Mouse (Mus musculus): ENCODE measurements around the gene Pgm1. TPM values are rescaled to one million over a fixed set of nuclear protein-coding genes. Genes with fewer than 3 reads are reported as not detected.

The Pgm1 gene
- polyA plus RNA-seq, 1 experiment, result 6.2 TPM

DNA sequence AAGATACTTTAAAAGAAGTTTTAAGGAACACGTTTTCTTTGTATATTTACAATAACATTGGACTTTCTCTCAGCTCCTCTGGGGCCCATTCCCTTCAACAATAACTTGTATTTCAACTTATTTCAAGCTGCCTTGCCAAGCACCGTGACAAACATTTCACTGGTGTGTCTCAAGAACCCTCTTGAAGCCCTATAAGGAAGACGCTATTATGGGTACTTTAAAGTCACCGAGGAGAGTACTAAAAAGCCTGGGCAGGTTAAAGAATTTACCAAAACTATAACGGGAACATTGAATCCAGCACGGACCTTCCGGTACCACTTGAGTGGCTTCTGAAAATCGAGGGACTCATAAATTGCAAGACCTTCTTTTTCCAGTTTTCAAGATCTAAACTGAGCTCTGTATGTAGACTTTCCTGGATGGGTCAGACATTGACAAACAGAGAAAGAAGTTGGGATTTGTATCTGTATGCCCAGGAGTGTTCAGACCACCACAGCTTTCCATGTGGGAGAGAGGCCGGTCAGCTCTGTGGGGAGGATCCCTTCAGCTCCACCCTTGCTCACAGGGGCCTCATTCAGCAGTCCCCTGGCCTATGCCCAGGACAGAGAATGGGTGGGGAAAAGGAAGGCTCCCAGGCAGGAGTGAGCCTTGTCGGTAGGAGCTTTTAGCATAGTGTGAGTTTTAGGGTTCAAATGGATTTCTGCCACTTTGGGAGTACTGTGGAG is 1.5 kb downstream of the Pgm1 start:
- H3K4me1 ChIP-seq (ENCODE audit: control insufficient read depth, insufficient read depth, low read length), result peaks cover 4% of the 10 kb centered on the region
- H3K27ac ChIP-seq (ENCODE audit: control insufficient read depth, insufficient read depth, low read depth, low read length), result no peak overlapping the region
- H3K36me3 ChIP-seq (ENCODE audit: control insufficient read depth, insufficient read depth, low read length), result no peaks in the 10 kb centered on the region
- no peaks in the 10 kb centered on the region for H3K27me3 ChIP-seq (ENCODE audit: control insufficient read depth, insufficient read depth, low read length)
- H3K4me3 ChIP-seq (ENCODE audit: control insufficient read depth, low read depth, low read length), result no peak overlapping the region
- TF ChIP-seq CTCF (IDR thresholded peaks at IDR 0.05; ENCODE audit: control insufficient read depth, insufficient read depth, insufficient replicate concordance, low read depth, low read length) (no peak), POLR2A (IDR thresholded peaks at IDR 0.05; ENCODE audit: control insufficient read depth, low read depth, low read length) (no peak)

DNA sequence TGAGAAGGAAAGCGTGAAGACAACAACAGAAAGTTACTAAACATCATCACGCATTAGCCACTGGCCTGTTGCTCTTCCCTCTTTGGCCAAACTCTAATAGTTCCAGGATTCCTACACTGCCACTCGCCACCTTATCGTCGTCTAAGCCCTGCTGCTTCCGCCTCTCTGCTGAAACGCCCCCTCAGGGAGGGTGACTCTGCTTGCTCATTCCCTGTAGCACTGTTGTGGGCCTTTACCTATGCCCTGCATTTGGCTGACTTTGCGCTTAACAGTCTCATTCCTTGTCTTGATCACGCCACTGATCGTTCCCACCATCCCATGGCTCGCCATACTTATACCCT is 2.0 kb downstream of the Pgm1 start:
- Histone ChIP-seq H3K36me3 (ENCODE audit: control insufficient read depth, insufficient read depth, low read length) (no peaks in the 10 kb centered on the region), H3K4me1 (ENCODE audit: control insufficient read depth, insufficient read depth, low read length) (peaks cover 4% of the 10 kb centered on the region), H3K27ac (ENCODE audit: control insufficient read depth, insufficient read depth, low read depth, low read length) (no peak overlapping the region), H3K4me3 (ENCODE audit: control insufficient read depth, low read depth, low read length) (no peak overlapping the region), H3K27me3 (ENCODE audit: control insufficient read depth, insufficient read depth, low read length) (no peaks in the 10 kb centered on the region)
- TF ChIP-seq CTCF (IDR thresholded peaks at IDR 0.05; ENCODE audit: control insufficient read depth, insufficient read depth, insufficient replicate concordance, low read depth, low read length) (no peak), POLR2A (IDR thresholded peaks at IDR 0.05; ENCODE audit: control insufficient read depth, low read depth, low read length) (no peak)

DNA sequence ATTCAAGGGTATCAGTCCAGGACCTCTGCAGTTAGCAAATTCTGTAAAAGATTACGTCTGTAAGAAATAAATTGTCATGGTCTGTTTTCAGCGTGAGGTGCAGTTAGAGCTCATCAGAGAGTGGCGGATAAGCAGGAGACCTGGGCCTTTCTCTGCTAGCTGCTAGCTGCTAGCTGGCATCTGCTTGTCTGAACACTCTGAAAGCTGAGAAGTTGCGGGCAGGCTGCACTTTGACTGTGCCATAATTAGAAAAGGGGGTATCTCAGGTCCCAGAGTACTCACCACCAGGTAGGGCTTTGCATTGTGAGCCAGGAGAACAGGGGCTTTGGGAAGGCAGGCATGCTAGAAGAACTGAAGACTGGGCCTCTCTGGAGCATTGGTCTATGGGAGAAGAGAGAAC is 2.6 kb downstream of the Pgm1 start:
- no peaks in the 10 kb centered on the region for H3K36me3 ChIP-seq (ENCODE audit: control insufficient read depth, insufficient read depth, low read length)
- TF ChIP-seq CTCF (IDR thresholded peaks at IDR 0.05; ENCODE audit: control insufficient read depth, insufficient read depth, insufficient replicate concordance, low read depth, low read length), result no peak
- no peak for TF ChIP-seq POLR2A (IDR thresholded peaks at IDR 0.05; ENCODE audit: control insufficient read depth, low read depth, low read length)
- no peak overlapping the region for H3K4me3 ChIP-seq (ENCODE audit: control insufficient read depth, low read depth, low read length)
- H3K27ac ChIP-seq (ENCODE audit: control insufficient read depth, insufficient read depth, low read depth, low read length), result no peak overlapping the region
- peaks cover 4% of the 10 kb centered on the region for H3K4me1 ChIP-seq (ENCODE audit: control insufficient read depth, insufficient read depth, low read length)
- H3K27me3 ChIP-seq (ENCODE audit: control insufficient read depth, insufficient read depth, low read length), result no peaks in the 10 kb centered on the region

- Histone ChIP-seq H3K27ac (ENCODE audit: control insufficient read depth, insufficient read depth, low read depth, low read length) (no peak overlapping the region), H3K4me1 (ENCODE audit: control insufficient read depth, insufficient read depth, low read length) (peaks cover 2% of the 10 kb centered on the region; the same call in 1 of the 2 replicates), H3K36me3 (ENCODE audit: control insufficient read depth, insufficient read depth, low read length) (no peaks in the 10 kb centered on the region), H3K4me3 (ENCODE audit: control insufficient read depth, low read depth, low read length) (no peak overlapping the region), H3K27me3 (ENCODE audit: control insufficient read depth, insufficient read depth, low read length) (no peaks in the 10 kb centered on the region)
- no peak for TF ChIP-seq POLR2A (IDR thresholded peaks at IDR 0.05; ENCODE audit: control insufficient read depth, low read depth, low read length)
- TF ChIP-seq CTCF (IDR thresholded peaks at IDR 0.05; ENCODE audit: control insufficient read depth, insufficient read depth, insufficient replicate concordance, low read depth, low read length), result no peak
Measured at GRCm38 (mm10) chr4:99934859-99935258, 5.6 kb downstream of the Pgm1 start.

DNA sequence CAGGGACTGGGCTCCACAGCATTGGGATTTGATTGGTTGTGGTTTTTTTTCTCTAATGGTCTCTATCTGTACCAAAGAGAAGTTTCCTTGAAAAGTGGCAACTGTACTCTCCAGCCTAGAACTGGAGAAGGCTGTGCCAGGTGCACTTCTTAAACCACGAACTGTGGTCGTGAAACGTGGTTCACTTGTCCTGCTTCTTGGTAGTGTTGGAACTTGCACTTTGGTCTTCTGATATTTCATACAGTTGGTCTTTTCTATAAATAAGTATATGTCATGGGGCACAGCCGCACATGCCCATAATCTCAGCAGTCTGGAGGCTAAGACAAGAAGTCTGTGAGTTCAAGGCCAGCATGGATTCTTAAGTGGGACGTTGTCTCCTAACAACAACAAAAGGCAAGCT is 7.1 kb downstream of the Pgm1 start:
- Histone ChIP-seq H3K4me1 (ENCODE audit: control insufficient read depth, insufficient read depth, low read length) (no peaks in the 10 kb centered on the region), H3K27ac (ENCODE audit: control insufficient read depth, insufficient read depth, low read depth, low read length) (no peak overlapping the region), H3K36me3 (ENCODE audit: control insufficient read depth, insufficient read depth, low read length) (no peaks in the 10 kb centered on the region), H3K27me3 (ENCODE audit: control insufficient read depth, insufficient read depth, low read length) (no peaks in the 10 kb centered on the region), H3K4me3 (ENCODE audit: control insufficient read depth, low read depth, low read length) (no peak overlapping the region)
- no peak for TF ChIP-seq POLR2A (IDR thresholded peaks at IDR 0.05; ENCODE audit: control insufficient read depth, low read depth, low read length)
- no peak for TF ChIP-seq CTCF (IDR thresholded peaks at IDR 0.05; ENCODE audit: control insufficient read depth, insufficient read depth, insufficient replicate concordance, low read depth, low read length)

DNA sequence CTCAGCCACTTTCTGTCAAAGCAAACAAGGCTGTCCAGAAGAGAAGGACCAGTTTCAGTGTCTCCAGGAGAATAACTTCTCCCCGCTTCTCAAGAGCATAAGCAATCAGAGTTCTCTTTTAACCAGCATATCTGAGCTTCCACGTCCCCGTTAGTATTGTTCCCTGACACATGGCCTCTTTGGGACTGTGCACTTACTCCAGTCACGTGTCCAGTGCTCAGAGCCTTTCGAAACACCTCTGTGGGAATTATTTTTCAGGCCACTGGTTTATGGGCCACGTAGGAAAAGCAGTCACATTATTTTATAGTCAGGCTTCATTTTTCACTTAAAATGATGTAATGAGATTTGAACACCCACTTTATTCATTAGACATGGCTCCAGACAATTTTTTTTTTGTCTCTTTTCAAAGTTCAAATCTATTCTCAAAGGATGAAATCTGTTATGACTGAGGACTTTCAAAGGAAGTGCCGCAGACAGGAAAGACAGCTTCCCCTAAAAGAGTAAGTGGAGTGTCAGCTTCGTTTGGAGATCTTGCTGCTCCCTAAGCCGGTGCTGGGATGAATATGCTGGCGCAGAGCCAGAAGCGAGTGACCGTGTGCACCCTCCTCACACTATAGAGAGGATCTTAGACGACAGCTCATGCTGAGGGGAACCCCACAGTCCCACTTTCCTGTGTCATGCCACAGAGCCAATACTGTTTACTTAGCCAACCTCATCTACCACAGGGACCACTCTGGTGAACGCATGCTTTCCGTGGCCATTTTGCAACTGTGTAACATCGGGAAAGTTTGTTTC is 10.7 kb downstream of the Pgm1 start:
- H3K27me3 ChIP-seq (ENCODE audit: control insufficient read depth, insufficient read depth, low read length), result no peaks in the 10 kb centered on the region
- no peak overlapping the region for H3K4me3 ChIP-seq (ENCODE audit: control insufficient read depth, low read depth, low read length)
- TF ChIP-seq CTCF (IDR thresholded peaks at IDR 0.05; ENCODE audit: control insufficient read depth, insufficient read depth, insufficient replicate concordance, low read depth, low read length) (no peak), POLR2A (IDR thresholded peaks at IDR 0.05; ENCODE audit: control insufficient read depth, low read depth, low read length) (no peak)
- H3K27ac ChIP-seq (ENCODE audit: control insufficient read depth, insufficient read depth, low read depth, low read length), result no peak overlapping the region
- no peaks in the 10 kb centered on the region for H3K4me1 ChIP-seq (ENCODE audit: control insufficient read depth, insufficient read depth, low read length)
- H3K36me3 ChIP-seq (ENCODE audit: control insufficient read depth, insufficient read depth, low read length), result no peaks in the 10 kb centered on the region

DNA sequence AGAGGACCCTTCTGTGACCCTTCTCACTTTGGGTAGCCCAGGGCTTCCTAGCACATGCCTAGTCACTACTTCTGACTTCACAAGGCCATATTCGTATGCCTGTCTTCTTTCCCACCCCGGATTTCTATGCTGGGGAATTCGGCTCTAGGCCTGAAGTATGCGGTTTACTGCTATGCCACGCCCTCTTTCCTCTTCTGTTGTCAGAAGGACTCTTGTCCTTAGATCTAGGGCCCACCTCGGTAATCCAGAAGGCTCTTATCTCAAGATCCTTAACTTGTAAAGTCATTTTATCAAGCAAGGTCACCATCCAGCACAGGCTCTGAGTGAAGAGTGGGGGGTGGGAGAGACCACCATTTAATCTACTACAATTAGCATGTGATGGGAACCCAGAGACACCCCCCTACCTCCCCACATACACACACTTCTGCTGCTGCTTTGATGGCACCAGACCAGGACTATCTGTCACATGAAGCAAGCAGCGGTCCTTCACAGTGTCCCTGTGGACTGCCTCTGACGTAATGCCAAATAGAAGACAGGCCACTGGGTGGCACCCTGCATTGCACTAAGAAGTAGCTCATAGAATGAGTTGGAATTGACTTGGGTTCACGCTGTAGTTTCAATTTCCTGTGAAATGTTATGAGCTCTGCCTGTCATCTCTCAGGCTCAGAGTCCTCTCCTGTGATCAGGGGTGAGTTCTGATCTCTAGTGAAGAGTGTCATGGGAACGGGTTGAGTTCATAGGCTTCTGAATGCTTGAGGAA is 12.6 kb downstream of the Pgm1 start:
- Histone ChIP-seq H3K27me3 (ENCODE audit: control insufficient read depth, insufficient read depth, low read length) (no peaks in the 10 kb centered on the region), H3K4me1 (ENCODE audit: control insufficient read depth, insufficient read depth, low read length) (no peaks in the 10 kb centered on the region), H3K27ac (ENCODE audit: control insufficient read depth, insufficient read depth, low read depth, low read length) (no peak overlapping the region), H3K36me3 (ENCODE audit: control insufficient read depth, insufficient read depth, low read length) (no peaks in the 10 kb centered on the region), H3K4me3 (ENCODE audit: control insufficient read depth, low read depth, low read length) (no peak overlapping the region)
- TF ChIP-seq POLR2A (IDR thresholded peaks at IDR 0.05; ENCODE audit: control insufficient read depth, low read depth, low read length) (no peak), CTCF (IDR thresholded peaks at IDR 0.05; ENCODE audit: control insufficient read depth, insufficient read depth, insufficient replicate concordance, low read depth, low read length) (no peak)
